Mouse (Mus musculus) heart, adult 2 months (tissue): ENCODE data around the gene Dbr1. TPM values are rescaled to one million over a fixed set of nuclear protein-coding genes. Genes with fewer than 3 reads are reported as not detected.

Source experiments
- DNase-seq, 2 experiments: peaks; one replicate each; pipeline ENCODE4 v3.0.0; 2021
- H3K27ac ChIP-seq: fragments of 200-600 bp; 2 replicates; pipeline ENCODE4 v1.8.1; 2022
- H3K27me3 ChIP-seq: fragments of 200-500 bp; 2 replicates; pipeline ENCODE4 v1.6.1; 2012; ENCODE audit warnings: mild to moderate bottlenecking, low read length, inconsistent platforms, mixed read lengths; ENCODE audit not compliant: control insufficient read depth, insufficient read depth
- H3K36me3 ChIP-seq: fragments of 200-500 bp; 2 replicates; pipeline ENCODE4 v1.6.1; 2012; ENCODE audit warnings: low read length, inconsistent platforms; ENCODE audit not compliant: control insufficient read depth, insufficient read depth
- H3K4me1 ChIP-seq: fragments of 200-500 bp; 2 replicates; pipeline ENCODE4 v1.6.1; 2011; ENCODE audit warnings: low read length; ENCODE audit not compliant: control insufficient read depth, insufficient read depth
- H3K4me3 ChIP-seq: fragments of 200-600 bp; 2 replicates; pipeline ENCODE4 v1.8.1; 2022
- H3K79me2 ChIP-seq: fragments of 200-500 bp; replicated peaks from 2 replicates; pipeline ENCODE4 v1.6.1; 2012; ENCODE audit warnings: mild to moderate bottlenecking, inconsistent platforms, low read length, moderate library complexity, mixed read lengths; ENCODE audit not compliant: control insufficient read depth, insufficient read depth
- H3K9ac ChIP-seq: fragments of 200-500 bp; 2 replicates; pipeline ENCODE4 v1.6.1; 2012; ENCODE audit warnings: low read depth, mild to moderate bottlenecking, control low read depth, inconsistent platforms, low read length, mixed read lengths
- CTCF ChIP-seq: fragments of 200-600 bp; IDR thresholded peaks from 2 replicates; pipeline ENCODE4 v1.8.1; 2022; ENCODE audit warnings: antibody characterized with exemption, mild to moderate bottlenecking, moderate library complexity
- EP300 ChIP-seq: fragments of 200-500 bp; IDR thresholded peaks from 2 replicates; pipeline ENCODE4 v1.6.1; 2011; ENCODE audit warnings: low read depth, low read length, control low read depth; ENCODE audit not compliant: insufficient read depth
- POLR2A ChIP-seq: fragments of 200-500 bp; IDR thresholded peaks from 2 replicates; pipeline ENCODE4 v1.6.1; 2011; ENCODE audit warnings: mild to moderate bottlenecking, low read depth, low read length, control low read depth; ENCODE audit not compliant: insufficient read depth
- WGBS: fragments of 180-500 bp; shearing (Covaris S2); methylation state at CpG from one replicate; pipeline ENCODE4 v1.1.7; 2018; 5-methylcytosine and 5-hydroxymethylcytosine counted together
- intact Hi-C: fragments of 180-260 bp; cut with DNase I; formaldehyde crosslinking; loops from one replicate; pipeline ENCODE4 v1.15.1; 2025
- long read RNA-seq: library from polyadenylated mRNA; stranded (forward); transcript quantifications from one replicate; pipeline ENCODE4 v2.0.0, GENCODE M21; 2021
- polyA plus RNA-seq: library from polyadenylated mRNA; depleted of rRNA; stranded (reverse); fragments of >200 nt; gene quantifications from 2 replicates; pipeline ENCODE4 v1.2.3, GENCODE M21; 2012; rRNA removed
- total RNA-seq, 2 experiments: library from RNA; stranded (reverse); gene quantifications; 2 replicates each; pipeline ENCODE4 v1.2.3; 2021

The Dbr1 gene
- total RNA-seq = 1 to 10 TPM; 4.5 to 5.8 TPM
- 2.5 and 4.6 TPM in 2 replicates for polyA plus RNA-seq
- long read RNA-seq, transcript Dbr1-201 (8 exons, 2,261 nt) = major isoform, 6 of 6 reads
- long read RNA-seq, partial matches to known transcripts = 0 of 6 reads
- long read RNA-seq, other reads (novel, unspliced or antisense) = 0 of 6 reads

DNA sequence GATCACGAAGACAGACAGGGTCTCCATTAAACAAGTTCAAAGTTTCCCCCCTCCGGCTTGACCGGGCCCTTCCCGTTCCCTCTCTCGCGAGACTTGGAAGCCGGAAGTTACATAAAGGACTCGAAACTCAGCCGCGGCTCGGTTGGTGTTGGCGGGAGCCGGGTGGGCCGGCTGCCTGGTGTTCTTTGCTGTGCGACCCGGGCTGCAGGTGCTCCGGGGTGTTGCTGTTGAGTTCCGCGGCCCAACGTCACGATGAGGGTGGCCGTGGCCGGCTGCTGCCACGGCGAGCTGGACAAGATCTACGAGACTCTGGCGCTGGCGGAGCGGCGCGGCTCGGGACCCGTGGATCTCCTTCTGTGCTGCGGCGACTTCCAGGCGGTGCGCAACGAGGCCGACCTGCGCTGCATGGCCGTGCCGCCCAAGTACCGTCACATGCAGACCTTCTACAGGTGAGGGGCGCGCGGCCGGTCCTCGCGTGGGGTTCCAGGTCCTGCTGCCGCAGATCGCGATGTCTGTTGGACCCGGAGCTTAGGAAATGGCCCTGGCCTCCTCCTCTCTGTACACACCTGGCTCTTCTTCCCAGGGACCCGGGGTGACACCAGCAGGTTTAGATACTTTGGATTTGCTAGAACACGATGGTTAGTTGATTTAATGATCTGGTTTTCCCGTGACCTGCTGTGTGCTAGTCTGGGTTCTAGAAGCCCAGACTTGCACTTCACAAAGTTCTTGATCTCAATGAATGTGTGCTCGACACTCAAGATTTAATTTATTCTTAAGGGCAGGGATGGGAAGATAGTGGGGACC lies at the start of gene Dbr1:
Dbr1 (plus strand) TSS at position 123 of the 804 bp plus-strand sequence.
- WGBS = under 1% methylated on average over 57 of the region's 57 CpGs
- Histone ChIP-seq H3K9ac (peak within 1 kb of the TSS; percentile 98), H3K4me3 (peak within 1 kb of the TSS; percentile 77), H3K79me2 (peaks cover 1% of the 10 kb centered on the region; the same call in 1 of the 2 replicates), H3K27ac (peak within 1 kb of the TSS; percentile 81), H3K27me3 (no peaks in the 10 kb centered on the region), H3K4me1 (peaks cover 1% of the 10 kb centered on the region; the same call in 1 of the 2 replicates), H3K36me3 (peaks cover 3% of the 10 kb centered on the region; the same call in 1 of the 2 replicates)
- DNase-seq = peak; percentile 93
- intact Hi-C loops = loop anchor here (10.0 kb wide), 1 partner anchor 331 kb away; the partner anchor contains the start of gene Cep70
- no peak for TF ChIP-seq EP300
- TF ChIP-seq CTCF = no peak
- TF ChIP-seq POLR2A = peak; percentile 78

DNA sequence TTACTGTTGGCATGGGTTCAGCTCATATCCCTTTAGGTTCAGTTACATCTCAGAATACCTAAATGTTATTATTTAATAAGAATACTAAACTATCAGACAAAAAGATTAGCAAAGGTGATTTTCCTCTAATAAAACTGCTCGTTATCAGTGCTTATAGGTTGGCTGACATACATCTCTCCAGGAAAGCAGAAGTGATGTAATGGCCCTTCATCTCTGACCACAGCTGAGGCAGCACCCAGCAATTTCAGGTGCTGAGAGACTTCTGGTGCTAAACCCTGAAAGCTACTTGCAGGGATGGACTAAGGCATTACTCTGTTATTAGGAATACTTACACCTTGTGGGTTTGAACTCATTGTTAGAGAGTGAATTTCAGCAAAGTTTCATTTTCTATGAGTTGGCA lies 43.7 kb upstream of the Dbr1 start:
- H3K27me3 ChIP-seq = no peaks in the 10 kb centered on the region
- 88% methylated on average over 1 of the region's 1 CpGs for WGBS
- no peak for DNase-seq
- no peaks in the 10 kb centered on the region; the same call in 1 of the 2 replicates for H3K36me3 ChIP-seq
- H3K4me3 ChIP-seq = no peak overlapping the region
- no peak overlapping the region for H3K9ac ChIP-seq
- no peaks in the 10 kb centered on the region for H3K79me2 ChIP-seq
- no peak overlapping the region for H3K27ac ChIP-seq
- TF ChIP-seq EP300 (no peak), POLR2A (no peak), CTCF (no peak)
- H3K4me1 ChIP-seq = no peaks in the 10 kb centered on the region
- intact Hi-C loops = no loop called here

DNA sequence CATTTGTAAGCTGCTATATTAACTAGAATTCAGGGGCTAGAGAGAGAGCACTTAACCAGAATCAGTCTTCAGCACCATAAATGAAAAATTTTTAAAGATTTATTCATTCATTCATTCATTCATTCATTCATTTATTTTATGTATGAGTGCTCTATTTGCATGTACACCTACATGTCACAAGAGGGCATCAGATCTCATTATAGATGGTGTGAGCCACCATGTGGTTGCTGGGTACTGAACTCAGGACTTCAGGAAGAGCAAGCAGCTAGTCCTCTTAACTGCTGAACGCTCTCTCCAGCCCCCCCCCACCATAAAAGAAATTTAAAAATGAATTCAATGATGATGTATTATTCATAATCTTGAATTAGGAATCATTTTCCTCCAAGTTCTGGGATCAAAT lies 29.3 kb upstream of the Dbr1 start:
- intact Hi-C loops = no loop called here
- Histone ChIP-seq H3K9ac (no peak overlapping the region), H3K27ac (no peak overlapping the region), H3K4me1 (no peaks in the 10 kb centered on the region), H3K79me2 (peaks cover 6% of the 10 kb centered on the region), H3K4me3 (no peak overlapping the region), H3K36me3 (no peaks in the 10 kb centered on the region), H3K27me3 (no peaks in the 10 kb centered on the region)
- 89% methylated on average over 1 of the region's 1 CpGs for WGBS
- DNase-seq = no peak
- TF ChIP-seq CTCF (peak; percentile 31), EP300 (no peak), POLR2A (no peak)

DNA sequence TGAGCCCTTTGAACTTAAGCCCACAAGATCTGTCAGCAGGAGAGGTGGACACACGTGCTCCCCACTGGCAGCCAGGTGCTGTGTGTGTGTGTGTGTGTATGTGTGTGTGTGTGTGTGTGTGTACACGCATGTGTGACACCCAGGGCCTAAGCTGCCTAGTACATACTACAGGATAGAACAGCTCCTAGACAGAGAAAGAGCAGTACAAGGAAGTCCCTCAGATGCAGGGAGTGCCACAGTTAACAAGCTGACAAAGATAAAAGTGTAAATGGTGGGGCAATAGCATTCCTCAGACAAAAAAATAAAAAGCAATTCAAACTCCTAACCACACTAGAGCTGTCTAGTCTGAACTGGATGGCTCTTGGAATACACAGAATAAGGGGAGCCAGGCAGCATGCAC lies 23.5 kb upstream of the Dbr1 start:
- Histone ChIP-seq H3K27me3 (no peaks in the 10 kb centered on the region), H3K9ac (no peak overlapping the region), H3K36me3 (peaks cover 2% of the 10 kb centered on the region; the same call in 1 of the 2 replicates), H3K4me3 (no peak overlapping the region), H3K4me1 (peaks cover 2% of the 10 kb centered on the region), H3K27ac (no peak overlapping the region), H3K79me2 (peaks cover 2% of the 10 kb centered on the region; the same call in 1 of the 2 replicates)
- intact Hi-C loops = no loop called here
- TF ChIP-seq CTCF = no peak
- no peak for TF ChIP-seq EP300
- TF ChIP-seq POLR2A = no peak
- 86% methylated on average over 2 of the region's 2 CpGs for WGBS
- no peak for DNase-seq

DNA sequence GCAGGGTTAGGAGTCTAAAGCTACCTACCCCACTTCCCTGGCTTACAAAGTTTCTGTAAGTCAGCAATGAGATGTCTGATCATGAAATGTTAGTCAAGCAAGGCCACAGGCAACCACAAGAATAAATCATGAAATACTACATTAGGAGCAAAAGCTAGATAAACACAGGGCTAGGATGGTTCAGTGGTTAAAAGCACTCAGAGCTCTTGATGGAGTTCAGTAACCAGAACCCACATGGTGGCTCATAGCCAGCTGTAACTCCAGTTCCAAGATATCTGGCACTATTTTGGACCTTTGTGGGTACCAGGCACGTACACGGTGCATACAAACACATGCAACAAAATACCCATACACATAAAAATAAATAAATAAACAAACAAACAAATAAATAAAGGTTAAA lies 22.6 kb upstream of the Dbr1 start:
- no peaks in the 10 kb centered on the region for H3K27me3 ChIP-seq
- WGBS = 53% methylated on average over 2 of the region's 2 CpGs
- DNase-seq = no peak

DNA sequence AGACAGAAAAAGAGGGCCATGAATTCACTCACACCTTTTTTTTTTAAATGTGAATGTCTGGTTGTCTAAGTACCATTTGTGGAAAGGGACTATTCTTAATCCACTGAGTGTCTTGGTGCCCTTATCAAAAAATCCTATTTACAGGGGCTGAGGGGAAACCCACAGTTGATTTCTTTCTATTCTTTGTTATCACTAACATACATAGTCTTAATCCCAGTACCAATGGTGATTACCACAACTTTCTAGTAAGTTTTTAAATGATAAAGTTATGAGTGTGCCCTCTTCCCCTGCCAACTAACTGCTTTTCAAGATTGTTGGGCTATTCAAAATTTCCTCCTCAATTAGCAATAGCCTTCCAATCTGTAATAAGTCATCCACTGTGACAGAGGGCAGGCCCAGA lies 21.5 kb upstream of the Dbr1 start:
- no peaks in the 10 kb centered on the region for H3K27me3 ChIP-seq
- H3K79me2 ChIP-seq = peaks cover 4% of the 10 kb centered on the region
- H3K9ac ChIP-seq = no peak overlapping the region
- DNase-seq = no peak
- intact Hi-C loops = no loop called here
- H3K36me3 ChIP-seq = peaks cover 4% of the 10 kb centered on the region; the same call in 1 of the 2 replicates
- H3K4me1 ChIP-seq = peaks cover 3% of the 10 kb centered on the region
- no peak overlapping the region for H3K4me3 ChIP-seq
- no peak for TF ChIP-seq EP300
- TF ChIP-seq POLR2A = no peak
- no peak for TF ChIP-seq CTCF
- H3K27ac ChIP-seq = no peak overlapping the region

More for the DNA sequence above, 22.6 kb upstream of the Dbr1 start:
- Histone ChIP-seq H3K9ac (no peak overlapping the region), H3K27ac (no peak overlapping the region), H3K79me2 (peaks cover 4% of the 10 kb centered on the region), H3K4me3 (no peak overlapping the region), H3K4me1 (peaks cover 3% of the 10 kb centered on the region), H3K36me3 (peaks cover 4% of the 10 kb centered on the region; the same call in 1 of the 2 replicates)
- no peak for TF ChIP-seq POLR2A
- no peak for TF ChIP-seq EP300
- TF ChIP-seq CTCF = no peak
- intact Hi-C loops = loop anchor here (1.0 kb wide), 1 partner anchor 14 kb away; no protein-coding TSS in a partner anchor
